Mouse (Mus musculus): ENCODE results near the gene Dhx16. TPM values are rescaled to one million over a fixed set of nuclear protein-coding genes. Genes with fewer than 3 reads are reported as not detected.

Gene Dhx16
- polyA plus RNA-seq, 1 experiment from 2014 or later: 50.3 TPM

DNA sequence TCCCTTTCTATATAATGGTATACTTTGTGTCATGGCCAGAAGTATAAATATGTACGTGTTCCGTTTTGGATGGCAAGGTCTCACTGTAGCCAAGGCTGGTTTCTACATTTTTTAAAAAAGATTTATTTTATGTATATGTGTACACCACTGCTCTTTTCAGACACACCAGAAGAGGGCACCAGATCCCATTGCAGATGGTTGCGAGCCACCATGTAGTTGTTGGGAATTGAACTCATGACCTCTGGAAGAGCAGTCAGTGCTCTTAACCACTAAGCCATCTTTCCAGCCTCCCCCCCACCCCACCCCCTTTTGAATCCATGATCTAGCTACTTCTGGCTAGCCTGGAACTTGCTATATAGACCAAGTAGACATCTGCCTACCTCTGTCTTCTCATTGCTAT is 36.1 kb upstream of the Dhx16 start:
- ATAC-seq (replicated peaks; ENCODE audit: low FRiP score): no peak

DNA sequence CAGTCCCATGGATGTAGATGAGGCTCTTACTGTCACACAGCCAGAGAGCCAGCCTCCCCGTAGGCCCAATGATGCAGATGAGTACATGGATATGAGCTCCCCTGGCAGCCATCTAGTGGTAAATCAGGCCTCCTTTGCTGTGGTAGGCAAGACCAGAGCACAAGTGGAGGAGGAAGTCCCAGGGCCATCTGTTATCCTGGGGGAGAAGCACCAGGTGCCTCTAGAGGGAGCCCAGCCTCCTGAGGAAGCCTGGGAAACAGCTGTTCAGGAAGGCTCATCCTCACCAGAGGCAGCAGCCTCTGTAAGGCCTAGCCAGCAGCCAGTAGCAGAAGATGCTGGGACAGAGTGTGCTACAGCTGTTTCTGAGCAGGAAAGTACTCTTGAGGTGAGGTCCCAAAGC is 31.5 kb upstream of the Dhx16 start:
- Histone ChIP-seq H3K36me3 (ENCODE audit: control insufficient read depth, insufficient read depth, low read length) (peaks cover 27% of the 10 kb centered on the region; the same call in 1 of the 2 replicates), H3K4me3 (ENCODE audit: low read depth, low read length) (no peak overlapping the region), H3K4me1 (replicated peaks; ENCODE audit: control insufficient read depth, insufficient read depth, low read length) (no peaks in the 10 kb centered on the region), H3K27ac (ENCODE audit: low read depth, low read length) (no peak overlapping the region), H3K9ac (ENCODE audit: low read length) (no peak overlapping the region), H3K9me3 (ENCODE audit: control insufficient read depth, low read length) (no peaks in the 10 kb centered on the region), H3K4me2 (ENCODE audit: low read depth, low read length, severe bottlenecking) (no peak overlapping the region), H3K27me3 (ENCODE audit: control insufficient read depth, insufficient read depth, low read length) (no peaks in the 10 kb centered on the region)
- WGBS: 77% methylated on average over 1 of the region's 1 CpGs
- no peak for DNase-seq (ENCODE audit: low spot score)
- no peak for ATAC-seq (replicated peaks; ENCODE audit: low FRiP score)

More for the DNA sequence above, 36.1 kb upstream of the Dhx16 start:
- Histone ChIP-seq H3K9me3 (ENCODE audit: control insufficient read depth, low read length) (no peaks in the 10 kb centered on the region), H3K9ac (ENCODE audit: low read length) (no peak overlapping the region), H3K4me1 (replicated peaks; ENCODE audit: control insufficient read depth, insufficient read depth, low read length) (peaks cover 5% of the 10 kb centered on the region), H3K4me3 (ENCODE audit: low read depth, low read length) (no peak overlapping the region), H3K36me3 (ENCODE audit: control insufficient read depth, insufficient read depth, low read length) (peaks cover 16% of the 10 kb centered on the region; the same call in 1 of the 2 replicates), H3K4me2 (ENCODE audit: low read depth, low read length, severe bottlenecking) (no peak overlapping the region), H3K27me3 (ENCODE audit: control insufficient read depth, insufficient read depth, low read length) (no peaks in the 10 kb centered on the region), H3K27ac (ENCODE audit: low read depth, low read length) (no peak overlapping the region)
- 95% methylated on average over 3 of the region's 3 CpGs for WGBS
- no peak for DNase-seq (ENCODE audit: low spot score)

DNA sequence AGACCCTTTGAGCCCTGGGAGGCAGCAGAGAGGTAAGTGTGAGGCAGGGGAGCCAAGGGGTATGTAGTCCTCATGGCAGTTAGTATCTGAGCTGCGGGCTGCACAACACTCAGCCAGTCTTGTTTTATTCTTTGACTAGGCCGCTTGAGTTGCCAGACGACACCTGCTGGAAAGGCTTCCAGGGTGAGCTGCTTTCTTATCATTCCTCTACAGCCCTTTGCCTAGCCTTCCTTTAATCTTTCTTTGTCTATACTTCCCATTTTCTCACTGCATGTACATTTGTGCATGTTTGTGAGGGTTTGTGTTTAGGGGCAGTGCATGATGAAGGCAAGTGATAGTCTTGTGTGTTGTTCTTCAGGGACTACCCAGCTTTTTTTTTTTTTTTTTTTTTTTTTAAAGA is 28.6 kb upstream of the Dhx16 start:
- Histone ChIP-seq H3K9me3 (ENCODE audit: control insufficient read depth, low read length) (no peaks in the 10 kb centered on the region), H3K27me3 (ENCODE audit: control insufficient read depth, insufficient read depth, low read length) (no peaks in the 10 kb centered on the region), H3K4me2 (ENCODE audit: low read depth, low read length, severe bottlenecking) (no peak overlapping the region), H3K9ac (ENCODE audit: low read length) (no peak overlapping the region), H3K36me3 (ENCODE audit: control insufficient read depth, insufficient read depth, low read length) (peaks cover 20% of the 10 kb centered on the region), H3K4me1 (replicated peaks; ENCODE audit: control insufficient read depth, insufficient read depth, low read length) (no peaks in the 10 kb centered on the region), H3K4me3 (ENCODE audit: low read depth, low read length) (no peak overlapping the region), H3K27ac (ENCODE audit: low read depth, low read length) (no peak overlapping the region)
- no peak for DNase-seq (ENCODE audit: low spot score)
- ATAC-seq (replicated peaks; ENCODE audit: low FRiP score): no peak
- 90% methylated on average over 3 of the region's 3 CpGs for WGBS

DNA sequence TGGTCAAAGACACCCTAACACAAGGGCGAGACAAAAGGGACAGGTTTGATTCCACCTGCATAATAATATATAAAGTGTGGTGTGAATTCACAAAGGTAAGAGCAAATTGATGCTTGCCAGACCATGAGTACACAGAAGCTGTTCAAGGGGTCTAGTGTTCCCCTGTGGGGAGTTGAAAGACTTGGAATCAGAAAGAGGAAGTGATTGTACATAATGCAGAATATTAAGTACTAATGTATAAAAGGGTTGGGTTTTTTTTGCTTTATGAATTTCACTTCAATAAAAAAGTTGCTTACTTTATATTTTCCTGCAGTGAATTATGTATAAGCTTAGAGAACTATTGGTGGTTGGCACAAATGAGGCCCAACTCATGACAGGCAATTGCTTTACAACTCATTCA is 20.2 kb upstream of the Dhx16 start:
- no peak overlapping the region for H3K27ac ChIP-seq (ENCODE audit: low read depth, low read length)
- H3K4me3 ChIP-seq (ENCODE audit: low read depth, low read length): no peak overlapping the region
- WGBS: 82% methylated on average over 1 of the region's 1 CpGs
- H3K4me1 ChIP-seq (replicated peaks; ENCODE audit: control insufficient read depth, insufficient read depth, low read length): 0 out of 2 replicates have a peak, but pooled peaks cover 5% of the 10 kb centered on the region
- H3K9me3 ChIP-seq (ENCODE audit: control insufficient read depth, low read length): no peaks in the 10 kb centered on the region
- no peak overlapping the region for H3K9ac ChIP-seq (ENCODE audit: low read length)
- H3K27me3 ChIP-seq (ENCODE audit: control insufficient read depth, insufficient read depth, low read length): no peaks in the 10 kb centered on the region
- DNase-seq (ENCODE audit: low spot score) (no peak), ATAC-seq (replicated peaks; ENCODE audit: low FRiP score) (no peak)
- H3K4me2 ChIP-seq (ENCODE audit: low read depth, low read length, severe bottlenecking): no peak overlapping the region
- H3K36me3 ChIP-seq (ENCODE audit: control insufficient read depth, insufficient read depth, low read length): no peaks in the 10 kb centered on the region; the same call in 1 of the 2 replicates

DNA sequence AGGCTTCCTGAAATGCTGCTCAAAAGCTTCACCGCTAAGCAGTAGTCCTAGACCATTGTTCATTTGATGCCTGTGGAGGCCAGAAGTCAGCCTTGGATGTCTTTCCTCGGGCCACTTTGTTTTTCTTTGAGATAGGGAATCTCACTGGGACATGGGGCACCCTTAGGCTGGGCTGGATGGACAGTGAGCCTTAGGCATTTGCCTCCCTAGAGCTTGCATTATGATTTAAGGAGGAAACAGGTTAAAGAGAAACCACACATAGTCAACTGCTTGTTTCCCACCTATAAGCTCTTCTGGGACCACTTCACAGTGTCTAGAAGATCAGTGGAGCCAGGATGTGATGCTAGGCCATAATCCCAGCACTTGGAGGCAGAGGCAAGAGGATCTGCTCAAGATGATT is 19.8 kb upstream of the Dhx16 start:
- DNase-seq (ENCODE audit: low spot score): no peak
- Histone ChIP-seq H3K4me1 (replicated peaks; ENCODE audit: control insufficient read depth, insufficient read depth, low read length) (peaks cover 6% of the 10 kb centered on the region; the same call in 1 of the 2 replicates), H3K36me3 (ENCODE audit: control insufficient read depth, insufficient read depth, low read length) (no peaks in the 10 kb centered on the region; the same call in 1 of the 2 replicates), H3K4me3 (ENCODE audit: low read depth, low read length) (no peak overlapping the region), H3K4me2 (ENCODE audit: low read depth, low read length, severe bottlenecking) (no peak overlapping the region), H3K27ac (ENCODE audit: low read depth, low read length) (no peak overlapping the region), H3K9ac (ENCODE audit: low read length) (no peak overlapping the region; the same call in 1 of the 2 replicates), H3K9me3 (ENCODE audit: control insufficient read depth, low read length) (no peaks in the 10 kb centered on the region), H3K27me3 (ENCODE audit: control insufficient read depth, insufficient read depth, low read length) (no peaks in the 10 kb centered on the region)
- ATAC-seq (replicated peaks; ENCODE audit: low FRiP score): no peak
- 75% methylated on average over 2 of the region's 2 CpGs for WGBS

DNA sequence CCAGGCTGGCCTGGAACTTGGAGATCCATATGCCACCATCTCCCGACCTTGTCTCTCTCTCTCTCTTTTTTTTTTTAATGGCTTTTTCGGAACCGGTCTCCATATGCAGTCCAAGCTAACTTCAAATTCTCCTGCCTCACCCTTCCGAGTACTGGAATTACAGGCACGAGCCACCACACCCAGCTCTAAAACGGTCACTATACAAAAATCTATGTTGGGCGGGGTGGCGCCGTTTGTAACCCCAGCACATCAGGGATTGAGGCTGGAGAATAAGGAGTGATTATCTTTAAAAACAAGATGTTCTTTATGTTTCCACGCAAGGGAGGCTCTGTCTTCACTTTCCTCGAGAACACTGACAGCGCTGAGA is 18.8 kb upstream of the Dhx16 start:
- Histone ChIP-seq H3K9ac (ENCODE audit: low read length) (peak overlapping the region; percentile 73), H3K9me3 (ENCODE audit: control insufficient read depth, low read length) (no peaks in the 10 kb centered on the region), H3K36me3 (ENCODE audit: control insufficient read depth, insufficient read depth, low read length) (no peaks in the 10 kb centered on the region; the same call in 1 of the 2 replicates), H3K27me3 (ENCODE audit: control insufficient read depth, insufficient read depth, low read length) (no peaks in the 10 kb centered on the region), H3K4me3 (ENCODE audit: low read depth, low read length) (peak overlapping the region; percentile 59), H3K4me2 (ENCODE audit: low read depth, low read length, severe bottlenecking) (peak overlapping the region; percentile 63), H3K4me1 (replicated peaks; ENCODE audit: control insufficient read depth, insufficient read depth, low read length) (peaks cover 10% of the 10 kb centered on the region), H3K27ac (ENCODE audit: low read depth, low read length) (peak overlapping the region; percentile 89; the same call in 1 of the 2 replicates)
- no peak for DNase-seq (ENCODE audit: low spot score)
- ATAC-seq (replicated peaks; ENCODE audit: low FRiP score): peak; percentile 5; the same call in 1 of the 2 replicates
- WGBS: 4% methylated on average over 12 of the region's 12 CpGs

DNA sequence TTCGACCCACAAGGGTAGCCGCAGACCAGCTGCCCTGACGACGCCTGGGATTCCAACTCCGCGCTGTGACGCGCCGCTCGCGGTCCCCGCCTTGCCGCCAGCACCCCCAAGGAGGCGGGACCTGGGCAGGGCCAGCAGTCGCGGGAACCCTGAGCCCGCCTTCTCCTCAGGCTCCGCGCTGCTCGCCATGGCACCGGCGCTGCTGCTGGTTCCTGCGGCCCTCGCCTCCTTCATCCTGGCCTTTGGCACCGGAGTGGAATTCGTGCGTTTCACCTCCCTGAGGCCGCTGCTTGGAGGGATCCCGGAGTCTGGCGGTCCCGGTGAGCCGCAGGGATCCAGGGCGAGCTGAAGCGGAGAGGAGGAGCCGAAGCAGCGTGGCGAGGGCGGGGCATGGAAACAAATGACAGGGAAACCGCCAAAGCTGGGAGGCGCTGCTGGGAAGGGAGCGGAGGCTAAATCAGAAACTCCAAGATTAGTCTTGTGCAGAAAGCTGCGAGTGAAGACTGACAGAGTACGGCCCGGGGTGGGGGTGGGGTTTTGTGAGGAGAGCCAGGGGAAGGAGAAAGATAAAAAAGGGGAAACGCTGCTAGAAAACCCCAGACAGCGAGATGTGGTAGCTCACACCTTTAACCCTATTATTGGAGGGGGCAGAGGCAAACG is 18.3 kb upstream of the Dhx16 start, which contains the start of gene Nrm:
Gene Nrm, plus strand, starts transcription at position 121 of the 660 bp plus-strand sequence.
- peaks cover 10% of the 10 kb centered on the region for H3K4me1 ChIP-seq (replicated peaks; ENCODE audit: control insufficient read depth, insufficient read depth, low read length)
- H3K27me3 ChIP-seq (ENCODE audit: control insufficient read depth, insufficient read depth, low read length): no peaks in the 10 kb centered on the region
- DNase-seq (ENCODE audit: low spot score): peak; percentile 93
- under 1% methylated on average over 47 of the region's 47 CpGs for WGBS
- H3K4me2 ChIP-seq (ENCODE audit: low read depth, low read length, severe bottlenecking): peak within 1 kb of the TSS; percentile 63
- peak within 1 kb of the TSS; percentile 59 for H3K4me3 ChIP-seq (ENCODE audit: low read depth, low read length)
- no peaks in the 10 kb centered on the region for H3K9me3 ChIP-seq (ENCODE audit: control insufficient read depth, low read length)
- H3K36me3 ChIP-seq (ENCODE audit: control insufficient read depth, insufficient read depth, low read length): no peaks in the 10 kb centered on the region; the same call in 1 of the 2 replicates
- H3K27ac ChIP-seq (ENCODE audit: low read depth, low read length): peak within 1 kb of the TSS; percentile 89
- H3K9ac ChIP-seq (ENCODE audit: low read length): peak within 1 kb of the TSS; percentile 73
- ATAC-seq (replicated peaks; ENCODE audit: low FRiP score): peak; percentile 90

DNA sequence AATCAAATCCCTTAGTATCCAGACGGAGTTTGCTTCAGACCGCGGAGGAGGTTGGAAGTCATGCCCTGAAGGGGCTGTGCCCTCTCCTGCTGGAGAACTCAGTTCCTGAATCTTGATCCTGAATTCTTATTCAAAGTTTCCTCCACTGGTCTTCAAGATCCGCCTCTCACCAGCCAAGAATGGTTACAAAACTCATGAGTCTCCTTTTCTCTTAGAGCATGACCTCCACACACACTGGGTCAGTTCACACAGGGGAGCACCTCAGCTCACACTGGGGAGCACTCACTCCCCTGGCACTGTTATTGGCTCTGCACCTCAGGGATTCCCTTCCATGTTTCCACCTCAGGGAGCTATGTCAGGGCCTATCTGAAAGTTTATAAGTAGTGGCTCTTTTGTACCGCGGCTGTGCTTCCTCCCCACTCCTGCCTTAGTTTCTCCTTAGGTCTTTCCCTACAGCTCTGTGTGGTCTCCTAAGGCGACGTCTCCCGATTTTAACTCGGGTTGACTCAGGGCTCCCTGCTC is 14.7 kb upstream of the Dhx16 start:
- H3K4me3 ChIP-seq (ENCODE audit: low read depth, low read length): peak overlapping the region; percentile 67
- ATAC-seq (replicated peaks; ENCODE audit: low FRiP score) (no peak), DNase-seq (ENCODE audit: low spot score) (no peak)
- peak overlapping the region; percentile 90 for H3K27ac ChIP-seq (ENCODE audit: low read depth, low read length)
- no peaks in the 10 kb centered on the region for H3K9me3 ChIP-seq (ENCODE audit: control insufficient read depth, low read length)
- H3K27me3 ChIP-seq (ENCODE audit: control insufficient read depth, insufficient read depth, low read length): no peaks in the 10 kb centered on the region
- peak overlapping the region; percentile 95 for H3K4me2 ChIP-seq (ENCODE audit: low read depth, low read length, severe bottlenecking)
- peaks cover 27% of the 10 kb centered on the region for H3K4me1 ChIP-seq (replicated peaks; ENCODE audit: control insufficient read depth, insufficient read depth, low read length)
- H3K36me3 ChIP-seq (ENCODE audit: control insufficient read depth, insufficient read depth, low read length): no peaks in the 10 kb centered on the region; the same call in 1 of the 2 replicates
- H3K9ac ChIP-seq (ENCODE audit: low read length): peak overlapping the region; percentile 93
- WGBS: 24% methylated on average over 10 of the region's 10 CpGs

All from forebrain, embryonic 11.5 days (tissue).